Mouse (Mus musculus) hindbrain, embryonic 13.5 days (tissue): ENCODE measurements at regions not wholly inside any gene's neighbourhood (a gene's known extent, or its start where the extent isn't known, plus 50 kb on each side); places are given as distances from the start of the nearest gene placed in this dataset.
A peak's percentile ranks its signal among the peaks of the same experiment; 100 is the strongest.

Experiments used
- ATAC-seq: fragments of 200-750 bp; cut with Nextera tagmentation; 2 replicates; pipeline ENCODE4 v1.8.0; 2017; ENCODE audit warnings: moderate TSS enrichment; ENCODE audit not compliant: low FRiP score
- H3K27ac ChIP-seq: fragments of 300-500 bp; sonication (generic); 2 replicates; pipeline ENCODE4 v1.5.1; 2015; ENCODE audit warnings: inconsistent platforms, mild to moderate bottlenecking, moderate library complexity
- H3K27me3 ChIP-seq: fragments of 300-500 bp; sonication (generic); 2 replicates; pipeline ENCODE4 v1.6.1; 2015; ENCODE audit warnings: mild to moderate bottlenecking, inconsistent platforms
- H3K36me3 ChIP-seq: fragments of 300-500 bp; sonication (generic); 2 replicates; pipeline ENCODE4 v1.6.1; 2015; ENCODE audit warnings: mild to moderate bottlenecking, inconsistent platforms
- H3K4me1 ChIP-seq: fragments of 300-500 bp; sonication (generic); replicated peaks from 2 replicates; pipeline ENCODE4 v1.6.1; 2015; ENCODE audit warnings: inconsistent platforms
- H3K4me2 ChIP-seq: fragments of 300-500 bp; sonication (generic); 2 replicates; pipeline ENCODE4 v1.6.1; 2015; ENCODE audit warnings: inconsistent platforms, mild to moderate bottlenecking, moderate library complexity
- H3K4me3 ChIP-seq: fragments of 300-500 bp; sonication (generic); 2 replicates; pipeline ENCODE4 v1.5.1; 2015; ENCODE audit warnings: mild to moderate bottlenecking, inconsistent platforms
- H3K9ac ChIP-seq: fragments of 300-500 bp; sonication (generic); 2 replicates; pipeline ENCODE4 v1.6.1; 2015; ENCODE audit warnings: mild to moderate bottlenecking, inconsistent platforms
- H3K9me3 ChIP-seq: fragments of 300-500 bp; sonication (generic); 2 replicates; pipeline ENCODE4 v1.6.1; 2016; ENCODE audit warnings: inconsistent platforms
- WGBS: fragments of 180-500 bp; shearing (Covaris S2); methylation state at CpG from one replicate; pipeline ENCODE4 v1.1.7; 2015; 5-methylcytosine and 5-hydroxymethylcytosine counted together

DNA sequence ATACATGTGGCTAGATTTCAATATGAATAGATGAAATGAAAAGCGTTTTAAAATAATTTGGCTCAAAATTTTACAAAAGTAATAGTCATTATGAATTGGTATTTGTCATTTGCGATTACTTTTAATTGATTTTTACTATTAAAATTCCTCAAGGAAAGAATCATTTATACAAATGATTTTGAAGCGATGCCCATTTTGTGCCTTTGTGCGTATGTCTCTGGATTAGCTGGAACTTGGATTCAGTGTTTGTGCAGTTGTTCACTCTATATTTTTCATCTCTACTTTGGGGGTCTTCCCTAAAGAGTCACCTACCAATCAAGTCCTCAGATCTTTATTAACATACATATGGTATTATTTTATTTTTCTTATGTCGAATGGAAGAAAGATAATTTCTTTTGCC lies 274.3 kb downstream of the Ptprc start:
- peak overlapping the region; percentile 96 for H3K27ac ChIP-seq
- H3K9ac ChIP-seq: peak overlapping the region; percentile 88
- 27% methylated on average over 5 of the region's 5 CpGs for WGBS
- H3K4me2 ChIP-seq: peak overlapping the region; percentile 56
- no peaks in the 10 kb centered on the region for H3K36me3 ChIP-seq
- H3K4me1 ChIP-seq: peaks cover 33% of the 10 kb centered on the region
- peak overlapping the region; percentile 77 for H3K4me3 ChIP-seq
- no peak for ATAC-seq
- H3K9me3 ChIP-seq: no peaks in the 10 kb centered on the region
- H3K27me3 ChIP-seq: no peaks in the 10 kb centered on the region

DNA sequence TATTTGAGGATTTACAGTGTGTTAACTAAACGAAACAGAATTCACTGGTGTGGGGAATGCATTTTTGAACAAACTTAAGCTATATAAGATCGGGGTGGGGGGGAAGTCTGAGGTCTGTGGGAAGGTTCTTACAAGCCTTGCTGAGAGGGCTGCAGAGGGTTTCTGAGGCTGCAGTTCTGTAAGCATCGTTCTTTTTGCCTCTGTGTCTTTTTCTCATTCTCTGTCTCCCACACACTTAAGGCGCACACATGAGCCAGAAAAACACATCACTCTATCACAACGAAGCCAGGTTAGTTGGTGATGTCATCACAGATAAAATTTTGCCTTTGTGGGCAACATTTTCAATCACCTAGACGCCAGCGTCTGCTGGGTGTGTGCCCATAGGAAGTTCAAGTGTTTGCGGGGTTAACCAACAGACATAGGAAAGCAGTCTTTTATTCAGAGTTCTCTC lies 274.9 kb downstream of the Ptprc start:
- Histone ChIP-seq H3K4me1 (peaks cover 30% of the 10 kb centered on the region), H3K9me3 (no peaks in the 10 kb centered on the region), H3K4me3 (peak overlapping the region; percentile 77), H3K27ac (peak overlapping the region; percentile 96), H3K4me2 (peak overlapping the region; percentile 56), H3K9ac (peak overlapping the region; percentile 88), H3K27me3 (no peaks in the 10 kb centered on the region), H3K36me3 (no peaks in the 10 kb centered on the region)
- WGBS: 3% methylated on average over 8 of the region's 8 CpGs
- ATAC-seq: peak; percentile 50

DNA sequence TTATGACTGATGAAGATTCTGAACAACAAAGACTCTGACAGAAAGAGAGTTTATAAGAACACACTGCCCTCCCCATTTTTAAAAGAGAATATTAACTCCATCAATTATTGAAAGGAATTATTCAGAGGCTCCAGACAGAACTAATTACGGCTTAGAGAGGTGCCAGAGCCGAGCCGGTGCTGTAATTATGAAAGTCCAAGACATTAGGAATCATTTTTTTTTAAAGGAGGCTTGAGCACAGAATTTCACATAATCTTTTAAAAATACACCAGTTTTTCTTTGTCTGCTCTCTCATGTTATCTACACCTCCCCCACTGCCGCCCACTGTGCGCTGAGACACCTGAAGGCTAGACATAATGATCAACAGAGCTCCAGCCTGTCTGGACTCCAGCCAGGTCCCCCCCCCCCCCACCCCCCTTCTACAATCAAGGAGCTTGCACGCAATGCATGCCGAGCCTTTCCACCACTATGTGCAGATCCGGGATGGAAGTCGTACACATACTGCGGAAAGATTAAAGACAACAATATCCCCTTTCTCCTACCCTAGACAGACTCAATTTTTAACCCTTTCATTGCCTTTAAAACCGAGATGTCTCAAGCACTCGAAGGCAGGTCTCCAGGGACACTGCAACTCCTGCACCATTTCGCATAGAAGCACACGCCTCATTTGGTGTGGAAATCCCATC lies 275.4 kb downstream of the Ptprc start:
- no peaks in the 10 kb centered on the region for H3K9me3 ChIP-seq

DNA sequence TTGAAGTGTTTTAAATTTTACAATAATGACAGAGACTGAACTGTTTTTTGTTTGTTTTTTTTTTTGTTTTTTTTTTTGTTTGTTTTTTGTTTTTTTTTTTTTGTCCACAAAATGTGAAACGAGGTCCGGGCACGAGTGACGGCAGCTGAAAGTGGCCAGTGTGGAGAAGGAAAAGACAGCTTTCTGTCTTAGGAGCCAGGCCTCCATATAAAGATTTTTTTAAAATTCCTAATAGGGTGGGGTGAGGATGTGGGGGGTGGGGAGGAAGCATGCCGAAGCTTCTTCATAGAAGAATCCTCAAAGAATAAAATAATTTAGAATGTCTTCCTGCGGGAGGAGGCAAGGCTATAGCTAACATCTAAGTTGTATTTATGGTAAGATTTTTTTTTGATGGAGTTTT lies 276.2 kb downstream of the Ptprc start:
- ATAC-seq: no peak
- WGBS: 2% methylated on average over 6 of the region's 6 CpGs

More for the DNA sequence above, 275.4 kb downstream of the Ptprc start:
- Histone ChIP-seq H3K4me2 (peak overlapping the region; percentile 56), H3K27me3 (no peaks in the 10 kb centered on the region), H3K27ac (peak overlapping the region; percentile 96), H3K9ac (peak overlapping the region; percentile 88), H3K4me1 (peaks cover 24% of the 10 kb centered on the region), H3K4me3 (peak overlapping the region; percentile 77), H3K36me3 (no peaks in the 10 kb centered on the region)
- under 1% methylated on average over 14 of the region's 14 CpGs for WGBS
- ATAC-seq: peak; percentile 83

DNA sequence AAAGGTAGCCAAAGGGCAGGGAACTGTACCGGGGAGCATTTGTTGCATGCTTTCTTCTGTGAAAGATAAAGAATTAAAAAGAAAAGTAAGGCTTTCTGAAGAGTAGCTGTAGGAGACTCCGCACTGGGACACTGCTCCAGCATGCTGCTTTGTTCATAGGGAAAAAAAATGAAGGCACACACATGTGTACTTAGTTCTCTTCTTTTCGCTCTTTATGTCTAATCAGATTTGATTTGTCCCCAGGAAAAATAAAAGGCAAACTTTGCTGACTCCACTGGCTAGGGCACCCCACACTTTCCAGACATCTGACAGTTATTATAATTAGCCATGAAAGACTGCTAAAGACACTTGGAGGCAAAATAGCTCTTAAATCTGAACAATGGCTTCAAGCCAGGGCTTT lies 276.6 kb downstream of the Ptprc start:
- WGBS: under 1% methylated on average over 3 of the region's 3 CpGs
- ATAC-seq: no peak; the same call in 1 of the 2 replicates
- no peaks in the 10 kb centered on the region for H3K27me3 ChIP-seq
- peak overlapping the region; percentile 88 for H3K9ac ChIP-seq
- peak overlapping the region; percentile 56 for H3K4me2 ChIP-seq
- no peaks in the 10 kb centered on the region for H3K36me3 ChIP-seq
- peaks cover 19% of the 10 kb centered on the region for H3K4me1 ChIP-seq
- peak overlapping the region; percentile 96 for H3K27ac ChIP-seq
- no peaks in the 10 kb centered on the region for H3K9me3 ChIP-seq
- H3K4me3 ChIP-seq: peak overlapping the region; percentile 77

More for the DNA sequence above, 276.2 kb downstream of the Ptprc start:
- no peaks in the 10 kb centered on the region for H3K27me3 ChIP-seq
- H3K4me1 ChIP-seq: peaks cover 23% of the 10 kb centered on the region
- peak overlapping the region; percentile 77 for H3K4me3 ChIP-seq
- no peaks in the 10 kb centered on the region for H3K9me3 ChIP-seq
- H3K27ac ChIP-seq: peak overlapping the region; percentile 96
- H3K4me2 ChIP-seq: peak overlapping the region; percentile 56
- no peaks in the 10 kb centered on the region for H3K36me3 ChIP-seq
- peak overlapping the region; percentile 88 for H3K9ac ChIP-seq

DNA sequence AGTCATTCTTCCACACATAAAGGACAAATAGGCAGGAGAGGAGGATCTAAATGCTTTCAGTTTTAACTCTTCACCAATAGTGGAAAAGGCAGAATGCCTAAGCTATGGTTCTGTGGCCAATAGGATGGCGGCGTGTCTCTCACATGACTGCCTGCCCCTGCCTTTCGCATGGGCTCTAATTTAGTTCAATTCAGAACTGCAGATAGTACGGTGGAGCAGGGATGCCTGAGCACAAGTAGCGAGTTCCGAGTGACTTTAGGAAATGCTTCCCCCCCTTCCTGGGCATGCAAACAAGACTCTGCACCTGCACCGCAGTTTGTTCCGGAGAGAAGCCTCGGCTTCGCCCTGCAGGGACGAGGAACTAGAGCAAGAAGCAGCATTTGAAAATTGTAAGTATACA lies 277.1 kb downstream of the Ptprc start:
- H3K27me3 ChIP-seq: no peaks in the 10 kb centered on the region
- ATAC-seq: peak; percentile 96
- 0% methylated on average over 11 of the region's 11 CpGs for WGBS

DNA sequence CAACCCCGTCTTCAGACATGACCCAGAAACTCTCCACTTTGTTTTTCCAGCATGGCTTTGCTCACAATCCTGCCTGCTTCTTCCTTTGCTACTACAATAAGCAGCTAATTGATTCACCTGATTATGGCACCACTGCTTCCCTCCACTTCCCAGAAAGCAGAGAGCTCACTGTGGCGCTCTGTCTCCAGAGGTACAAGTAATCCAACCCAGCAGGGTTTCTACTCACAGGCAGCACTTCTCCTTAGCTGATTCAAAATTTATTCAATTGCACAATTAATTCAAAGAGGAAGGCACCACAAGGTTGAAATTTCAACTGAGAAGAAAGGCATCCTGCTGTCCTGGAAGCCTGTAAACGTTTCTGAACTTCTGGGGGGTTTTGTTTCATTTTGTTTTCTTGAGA lies 293.9 kb downstream of the Ptprc start:
- no peak for ATAC-seq
- WGBS: 18% methylated on average over 3 of the region's 3 CpGs
- Histone ChIP-seq H3K36me3 (no peaks in the 10 kb centered on the region), H3K9ac (no peak overlapping the region), H3K4me2 (no peak overlapping the region), H3K4me1 (no peaks in the 10 kb centered on the region), H3K9me3 (no peaks in the 10 kb centered on the region), H3K27me3 (no peaks in the 10 kb centered on the region), H3K27ac (no peak overlapping the region), H3K4me3 (no peak overlapping the region)

More for the DNA sequence above, 277.1 kb downstream of the Ptprc start:
- Histone ChIP-seq H3K9me3 (no peaks in the 10 kb centered on the region), H3K9ac (peak overlapping the region; percentile 88), H3K4me3 (peak overlapping the region; percentile 77), H3K36me3 (no peaks in the 10 kb centered on the region), H3K4me1 (peaks cover 18% of the 10 kb centered on the region), H3K27ac (peak overlapping the region; percentile 96), H3K4me2 (peak overlapping the region; percentile 56)

DNA sequence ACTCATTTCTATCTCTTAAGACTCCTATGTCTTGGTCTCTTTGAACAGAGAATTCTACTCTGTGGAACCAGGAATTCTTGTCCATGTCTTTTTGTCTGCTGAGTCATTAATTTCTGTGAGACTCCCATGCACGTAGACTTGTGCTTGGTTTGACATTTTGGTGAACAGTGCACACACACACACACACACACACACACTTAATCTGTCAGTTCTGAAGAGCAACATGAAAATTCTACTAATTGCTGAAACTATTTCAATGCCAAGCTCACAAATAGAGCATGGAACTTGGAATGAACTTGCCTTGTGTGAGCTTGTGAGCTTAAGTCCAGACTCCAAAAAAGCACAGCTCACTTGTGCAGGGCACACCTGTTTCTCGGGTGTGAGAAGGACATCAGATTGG lies 301.1 kb downstream of the Ptprc start:
- no peak overlapping the region for H3K9ac ChIP-seq
- WGBS: 70% methylated on average over 2 of the region's 2 CpGs
- H3K4me3 ChIP-seq: no peak overlapping the region
- no peaks in the 10 kb centered on the region for H3K4me1 ChIP-seq
- no peak overlapping the region for H3K27ac ChIP-seq
- H3K27me3 ChIP-seq: no peaks in the 10 kb centered on the region
- no peak overlapping the region for H3K4me2 ChIP-seq
- H3K36me3 ChIP-seq: no peaks in the 10 kb centered on the region
- no peak for ATAC-seq
- H3K9me3 ChIP-seq: no peaks in the 10 kb centered on the region

DNA sequence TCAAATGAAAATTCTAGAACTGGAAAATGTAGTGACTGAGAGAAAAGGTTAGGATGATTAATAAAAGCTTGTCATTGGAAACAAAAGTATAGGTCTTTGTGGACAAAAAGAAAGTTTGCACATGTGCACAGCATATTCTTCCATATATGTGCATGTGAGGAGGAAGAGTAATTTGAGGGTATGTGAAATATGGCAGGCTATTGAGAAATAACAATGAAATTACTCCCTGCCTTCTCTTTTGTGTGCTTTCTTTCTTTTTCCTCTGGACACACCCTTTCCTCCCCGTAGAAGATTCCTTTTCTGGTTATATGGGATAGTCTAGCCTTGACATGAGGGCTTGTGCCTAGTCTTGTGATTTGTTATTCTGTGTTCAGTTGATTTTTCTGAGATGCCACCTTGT lies 301.9 kb downstream of the Ptprc start:
- H3K4me3 ChIP-seq: no peak overlapping the region
- H3K36me3 ChIP-seq: no peaks in the 10 kb centered on the region
- no peak overlapping the region for H3K9ac ChIP-seq
- no peak overlapping the region for H3K4me2 ChIP-seq
- 36% methylated on average over 1 of the region's 1 CpGs for WGBS
- ATAC-seq: no peak
- H3K27ac ChIP-seq: no peak overlapping the region
- no peaks in the 10 kb centered on the region for H3K27me3 ChIP-seq
- H3K4me1 ChIP-seq: no peaks in the 10 kb centered on the region
- no peaks in the 10 kb centered on the region for H3K9me3 ChIP-seq

DNA sequence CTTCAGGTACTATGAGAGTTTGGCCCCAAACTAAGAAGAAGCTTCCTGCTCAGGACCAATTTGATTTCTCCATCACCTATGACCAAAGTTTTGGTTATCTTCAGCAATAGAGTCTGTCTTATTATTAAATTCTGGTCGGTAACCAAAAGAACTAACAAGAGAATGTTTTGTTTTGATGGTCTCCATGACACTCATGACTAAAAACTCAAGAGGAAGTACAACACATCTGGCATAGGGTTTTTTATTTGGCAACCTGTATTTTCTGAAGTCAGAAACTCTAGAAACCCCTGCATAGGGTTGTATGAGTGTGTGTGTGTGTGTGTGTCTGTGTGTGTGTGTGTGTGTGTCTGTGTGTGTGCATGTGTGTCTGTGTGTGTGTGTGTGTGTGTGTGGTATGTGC lies 310.5 kb downstream of the Ptprc start:
- Histone ChIP-seq H3K27ac (no peak overlapping the region), H3K4me1 (no peaks in the 10 kb centered on the region), H3K9me3 (no peaks in the 10 kb centered on the region), H3K4me2 (no peak overlapping the region), H3K36me3 (no peaks in the 10 kb centered on the region), H3K4me3 (no peak overlapping the region), H3K27me3 (no peaks in the 10 kb centered on the region), H3K9ac (no peak overlapping the region)
- no peak for ATAC-seq
- 69% methylated on average over 1 of the region's 1 CpGs for WGBS

DNA sequence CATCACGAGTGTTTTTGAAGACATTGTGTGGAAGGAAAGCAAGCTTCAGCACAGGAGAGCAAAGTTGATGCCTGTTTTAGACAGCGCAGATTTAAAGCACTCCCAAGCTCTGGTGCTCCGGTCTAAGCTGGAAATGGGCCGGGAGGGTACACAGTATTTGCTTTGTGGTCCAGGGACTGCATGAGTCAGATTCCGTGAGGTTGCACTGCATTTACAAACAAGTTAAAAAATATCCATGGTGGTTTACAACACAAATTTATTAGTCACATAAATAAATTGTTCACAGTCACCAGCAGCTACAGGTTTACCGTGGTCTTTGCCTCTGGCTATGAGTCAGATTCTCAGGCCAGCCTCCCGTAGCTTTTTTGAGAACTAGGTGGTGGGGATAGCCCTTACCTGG lies 312.0 kb downstream of the Ptprc start:
- ATAC-seq: no peak

DNA sequence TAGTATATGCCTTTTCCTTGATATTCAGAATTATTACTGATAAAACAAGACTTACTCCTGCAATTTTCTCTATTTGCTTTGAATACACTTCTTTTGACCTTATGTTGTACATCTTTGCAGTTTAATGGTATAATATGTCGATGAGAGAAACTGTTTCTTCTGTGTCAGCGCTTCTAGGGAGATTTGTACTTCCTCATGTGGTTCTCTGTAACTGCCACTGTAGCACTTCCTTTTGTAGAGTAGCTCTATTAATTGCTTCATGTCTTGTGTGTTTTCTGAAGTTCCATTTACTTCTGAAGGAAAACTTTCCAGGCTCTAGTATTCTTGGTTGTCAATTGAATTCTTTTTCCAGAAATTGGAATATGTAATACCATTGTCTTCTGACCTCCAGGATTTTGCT lies 323.2 kb downstream of the Ptprc start:
- Histone ChIP-seq H3K4me1 (no peaks in the 10 kb centered on the region), H3K4me2 (no peak overlapping the region), H3K9me3 (no peaks in the 10 kb centered on the region), H3K27ac (no peak overlapping the region), H3K9ac (no peak overlapping the region), H3K27me3 (no peaks in the 10 kb centered on the region), H3K36me3 (no peaks in the 10 kb centered on the region), H3K4me3 (no peak overlapping the region)
- ATAC-seq: no peak
- 94% methylated on average over 2 of the region's 2 CpGs for WGBS

More for the DNA sequence above, 312.0 kb downstream of the Ptprc start:
- no peaks in the 10 kb centered on the region for H3K36me3 ChIP-seq
- H3K27me3 ChIP-seq: no peaks in the 10 kb centered on the region
- no peak overlapping the region for H3K27ac ChIP-seq
- H3K4me3 ChIP-seq: no peak overlapping the region
- no peaks in the 10 kb centered on the region for H3K4me1 ChIP-seq
- H3K4me2 ChIP-seq: no peak overlapping the region
- no peak overlapping the region for H3K9ac ChIP-seq
- WGBS: 91% methylated on average over 7 of the region's 7 CpGs
- no peaks in the 10 kb centered on the region for H3K9me3 ChIP-seq

DNA sequence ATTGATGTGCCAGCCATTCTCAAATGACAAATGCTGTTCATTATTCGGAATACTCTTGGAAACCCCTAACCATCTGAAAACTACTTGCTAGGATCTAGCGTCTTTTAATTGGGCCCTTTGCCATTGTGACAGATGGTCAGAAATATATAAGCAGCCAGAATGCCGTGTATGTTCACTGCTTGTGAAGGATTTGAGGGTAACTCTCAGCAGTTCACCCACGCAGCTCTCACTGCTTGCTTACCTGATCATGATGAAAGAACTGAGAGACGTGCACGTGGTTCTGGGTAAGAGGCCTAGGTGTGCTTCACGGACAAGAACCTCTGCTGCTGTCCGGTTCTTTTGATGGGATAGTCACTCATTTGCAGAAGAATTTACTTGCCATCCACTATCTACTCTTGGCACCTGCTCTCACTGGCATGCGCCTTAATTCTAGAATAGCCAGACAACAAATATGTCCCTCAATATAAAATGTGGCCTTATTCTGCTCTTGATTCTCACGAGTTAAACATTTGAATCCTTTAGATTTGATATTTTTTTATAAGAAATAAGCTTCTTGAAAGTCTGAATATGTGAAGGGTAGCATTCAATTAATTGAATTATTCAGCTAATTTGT lies 328.1 kb downstream of the Ptprc start:
- no peak overlapping the region for H3K4me3 ChIP-seq
- no peaks in the 10 kb centered on the region for H3K4me1 ChIP-seq
- no peaks in the 10 kb centered on the region for H3K9me3 ChIP-seq
- H3K4me2 ChIP-seq: no peak overlapping the region
- ATAC-seq: no peak
- no peaks in the 10 kb centered on the region for H3K27me3 ChIP-seq
- no peak overlapping the region for H3K27ac ChIP-seq
- WGBS: 82% methylated on average over 10 of the region's 10 CpGs
- H3K36me3 ChIP-seq: no peaks in the 10 kb centered on the region
- no peak overlapping the region for H3K9ac ChIP-seq
